Mouse (Mus musculus): ENCODE results near the gene Cdkl1.

- peak; percentile 39 for TF ChIP-seq POLR2A (IDR thresholded peaks at IDR 0.05; ENCODE audit: low read depth, low read length)
- no peak for TF ChIP-seq CTCF (conservative IDR thresholded peaks at IDR 0.05; ENCODE audit: insufficient read depth, insufficient read length, low read depth, low read length)
Measured at GRCm38 (mm10) chr12:69790530-69791505, at the start of gene Cdkl1.
